Mouse (Mus musculus) thymus, postnatal 36 days (tissue): ENCODE results near the gene Msantd2.

Source experiments
- DNase-seq, 2 experiments: peaks; one replicate each; pipeline ENCODE4 v3.0.0; 2022; ENCODE audit warnings: mixed read lengths in 2 of 2

Msantd2 gene

DNA sequence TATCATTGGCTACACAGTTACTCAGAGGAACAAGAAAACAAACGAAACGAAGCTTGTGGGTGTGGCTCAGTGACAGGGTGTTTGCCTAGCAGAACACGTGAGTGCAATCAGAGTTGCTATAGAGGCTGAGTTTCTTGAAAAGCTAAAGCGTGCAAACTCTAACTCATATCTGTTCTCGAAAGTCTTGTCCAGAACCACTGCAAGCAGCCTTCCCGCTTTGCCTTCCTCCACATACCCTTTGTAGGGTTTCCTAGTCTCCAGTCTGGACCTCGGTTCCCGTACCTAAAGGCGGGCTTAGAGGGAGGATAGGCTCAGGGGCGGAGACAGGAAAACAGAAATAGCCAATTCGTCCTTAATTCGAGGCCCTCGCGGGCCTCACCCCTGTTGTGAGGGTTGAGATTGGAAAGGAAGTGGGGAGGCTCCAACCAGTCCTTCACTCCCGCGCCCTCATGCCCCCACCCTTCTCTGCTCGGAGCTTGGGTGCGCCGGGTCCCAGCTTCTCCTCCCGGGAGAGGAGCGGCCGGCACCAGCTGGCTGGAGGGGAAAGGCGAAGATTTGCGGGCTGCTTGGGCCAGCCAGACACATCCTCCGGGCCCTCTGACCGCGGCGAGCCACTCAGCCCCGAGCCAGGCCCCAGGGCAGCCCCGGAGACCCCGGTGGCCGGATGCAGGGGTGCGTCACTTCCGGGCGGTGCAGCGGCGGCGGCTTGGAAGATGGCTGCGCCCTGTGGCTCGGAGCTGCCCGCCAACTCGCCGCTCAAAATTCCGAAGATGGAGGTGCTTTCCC is at the start of gene Msantd2:
Msantd2 (plus strand) TSS at position 709 of the 786 bp plus-strand sequence.
- peak; percentile 84 to 86 for DNase-seq

DNA sequence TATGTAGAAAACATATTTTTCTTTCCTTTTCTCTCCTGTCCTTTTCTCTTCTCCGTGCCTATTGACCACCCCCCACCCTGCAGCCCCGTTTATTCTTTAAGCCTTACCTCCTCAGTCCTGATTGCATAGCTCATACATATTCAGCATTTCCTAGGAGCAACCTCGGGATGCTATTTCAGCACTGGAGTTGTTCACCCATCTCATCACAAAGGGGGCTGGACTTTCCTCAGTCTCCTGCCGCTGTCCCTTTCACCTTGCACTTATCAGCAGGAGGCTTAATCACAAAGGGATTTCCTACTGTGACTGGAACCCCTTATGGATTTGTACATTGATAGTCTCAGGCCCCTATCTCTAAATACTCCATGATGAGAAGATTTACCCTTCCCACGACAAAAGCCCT is 36.7 kb upstream of the Msantd2 start:
- no peak for DNase-seq

DNA sequence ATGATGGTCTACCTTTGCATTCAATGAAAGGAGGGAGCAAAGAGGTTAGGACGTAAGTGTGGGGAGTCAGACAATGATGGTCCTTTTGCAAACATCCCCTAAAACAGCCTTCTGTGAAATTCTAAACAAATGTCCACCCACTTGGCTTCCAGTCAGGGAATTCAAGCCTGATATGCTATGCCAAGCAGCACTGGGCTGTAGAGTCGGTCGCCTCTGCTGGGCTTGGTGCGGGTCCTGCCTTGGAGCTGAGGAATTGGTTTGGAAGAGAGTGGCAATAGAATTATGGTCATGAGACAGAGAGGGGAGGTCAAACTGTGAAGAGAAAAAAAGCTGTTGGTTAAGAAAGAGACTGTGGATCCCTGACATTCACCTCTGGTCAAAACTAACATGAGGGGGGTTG is 35.8 kb upstream of the Msantd2 start:
- no peak for DNase-seq

DNA sequence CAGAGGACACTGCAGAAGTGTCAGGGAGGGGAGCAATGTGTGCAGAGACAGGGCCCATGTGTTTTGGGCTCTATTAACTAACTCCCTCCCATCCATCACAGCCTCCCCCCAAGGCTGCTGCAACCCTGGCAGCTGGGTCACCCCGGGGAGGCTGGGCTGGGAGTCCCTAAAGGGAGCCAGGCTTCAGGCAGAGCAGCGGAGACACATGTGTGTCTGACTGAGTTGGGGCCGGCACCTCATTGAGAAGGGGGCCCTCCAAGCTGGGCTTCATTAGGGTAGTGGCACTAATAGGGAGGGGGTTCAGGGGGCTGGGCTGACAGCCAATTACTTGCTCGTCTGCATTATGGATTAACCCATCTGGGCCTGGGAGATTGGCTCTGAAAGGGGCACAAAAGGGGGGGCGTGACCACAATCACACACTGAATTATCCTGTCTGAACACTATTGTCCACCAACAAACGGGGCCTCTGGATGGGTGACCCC is 35.1 kb upstream of the Msantd2 start:
- DNase-seq: no peak

DNA sequence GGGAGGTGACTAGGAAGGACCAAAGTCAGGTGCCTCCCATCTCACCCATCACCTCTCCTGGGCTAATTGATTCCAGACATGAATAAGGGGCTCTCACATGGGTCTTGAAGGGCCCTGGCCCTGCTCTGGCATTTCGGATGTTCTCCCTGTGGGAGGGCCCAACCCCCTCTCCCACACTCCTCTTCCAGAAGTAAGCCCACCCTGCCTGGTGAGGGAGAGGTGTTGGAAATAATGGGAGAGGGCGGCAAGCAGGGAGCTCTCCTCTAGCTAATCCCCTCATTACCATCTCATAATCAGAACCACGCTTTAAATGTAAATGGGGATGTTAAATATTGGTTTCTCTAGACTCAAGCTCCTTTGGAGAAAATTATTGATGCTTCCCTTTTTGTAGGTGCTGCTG is 34.1 kb upstream of the Msantd2 start:
- no peak for DNase-seq

DNA sequence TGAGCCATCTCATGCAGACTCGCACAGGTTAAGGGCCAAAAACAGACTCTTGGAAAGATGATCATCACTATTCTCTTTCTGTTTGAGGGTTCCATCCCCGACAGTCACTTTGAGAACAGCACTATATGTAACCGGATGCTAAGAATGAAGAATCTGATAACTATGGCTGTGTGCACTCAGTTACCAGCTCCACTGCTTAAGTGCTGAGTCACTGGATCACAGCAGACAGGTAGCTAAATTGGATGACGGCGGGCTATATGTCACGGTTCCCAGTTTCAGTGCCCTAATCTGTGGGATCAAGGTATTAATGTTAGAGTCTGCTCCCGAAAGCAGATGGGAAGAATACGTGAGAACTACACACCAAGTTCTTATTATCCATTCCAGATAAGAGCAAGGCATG is 33.3 kb upstream of the Msantd2 start:
- no peak for DNase-seq

DNA sequence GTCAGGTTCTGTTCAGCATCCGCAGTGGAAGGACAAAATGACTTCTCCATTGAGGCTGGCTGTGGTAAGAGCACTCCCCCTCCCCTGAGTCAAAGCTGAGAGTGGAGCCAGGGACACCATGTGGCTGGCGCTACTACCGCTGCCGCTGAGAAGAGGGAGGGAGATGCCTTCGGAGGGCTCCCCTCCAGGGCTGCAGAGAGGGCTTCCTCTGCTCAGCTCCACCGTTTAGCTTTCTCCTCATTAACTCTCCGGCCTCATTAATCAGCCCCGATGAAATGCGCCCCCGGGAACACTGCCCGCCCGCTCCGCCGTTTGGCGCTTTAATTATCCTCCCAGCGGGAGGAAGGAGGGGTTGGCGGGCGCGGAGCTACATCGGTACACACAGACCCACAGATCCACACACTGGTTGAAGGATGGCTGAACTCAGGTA is 32.6 kb upstream of the Msantd2 start:
- no peak for DNase-seq

DNA sequence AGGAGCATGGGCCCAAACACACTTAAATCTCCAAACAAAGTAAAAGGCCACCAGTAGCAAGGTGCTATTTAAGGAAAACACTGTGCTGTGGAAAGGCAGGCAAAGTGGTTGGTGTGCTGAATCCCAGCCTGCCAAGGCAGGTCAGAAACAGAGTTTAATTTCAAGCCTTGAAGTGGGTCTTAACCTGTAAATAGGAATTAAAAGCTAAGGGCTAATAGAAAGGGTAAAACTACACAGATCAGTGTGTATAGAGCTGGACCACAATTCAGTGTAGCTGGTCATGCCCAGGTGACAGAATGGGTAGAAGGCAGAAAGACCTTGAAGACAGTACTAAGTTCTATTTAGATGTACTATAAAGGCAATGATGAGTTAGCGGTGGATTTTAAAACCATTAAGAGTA is 32.0 kb upstream of the Msantd2 start:
- no peak for DNase-seq

DNA sequence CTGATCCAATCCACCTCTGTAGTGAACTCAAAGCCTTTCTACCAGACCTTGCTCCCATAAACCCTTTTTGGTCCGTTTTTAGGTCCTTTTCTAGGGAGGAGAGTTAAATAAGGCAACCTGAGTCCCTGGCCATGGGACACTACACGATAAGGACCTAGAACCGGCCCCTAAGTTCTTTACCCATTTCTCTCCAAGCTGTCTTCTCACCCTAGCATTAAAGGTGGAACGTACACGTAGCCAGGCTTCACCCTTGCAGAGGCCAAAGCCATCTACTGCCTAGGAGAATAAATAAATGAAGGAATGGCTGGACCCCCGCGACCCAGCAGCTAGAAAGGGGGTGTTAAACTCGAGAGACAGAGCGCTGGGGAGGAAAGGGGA is 29.5 kb upstream of the Msantd2 start:
- DNase-seq: no peak

DNA sequence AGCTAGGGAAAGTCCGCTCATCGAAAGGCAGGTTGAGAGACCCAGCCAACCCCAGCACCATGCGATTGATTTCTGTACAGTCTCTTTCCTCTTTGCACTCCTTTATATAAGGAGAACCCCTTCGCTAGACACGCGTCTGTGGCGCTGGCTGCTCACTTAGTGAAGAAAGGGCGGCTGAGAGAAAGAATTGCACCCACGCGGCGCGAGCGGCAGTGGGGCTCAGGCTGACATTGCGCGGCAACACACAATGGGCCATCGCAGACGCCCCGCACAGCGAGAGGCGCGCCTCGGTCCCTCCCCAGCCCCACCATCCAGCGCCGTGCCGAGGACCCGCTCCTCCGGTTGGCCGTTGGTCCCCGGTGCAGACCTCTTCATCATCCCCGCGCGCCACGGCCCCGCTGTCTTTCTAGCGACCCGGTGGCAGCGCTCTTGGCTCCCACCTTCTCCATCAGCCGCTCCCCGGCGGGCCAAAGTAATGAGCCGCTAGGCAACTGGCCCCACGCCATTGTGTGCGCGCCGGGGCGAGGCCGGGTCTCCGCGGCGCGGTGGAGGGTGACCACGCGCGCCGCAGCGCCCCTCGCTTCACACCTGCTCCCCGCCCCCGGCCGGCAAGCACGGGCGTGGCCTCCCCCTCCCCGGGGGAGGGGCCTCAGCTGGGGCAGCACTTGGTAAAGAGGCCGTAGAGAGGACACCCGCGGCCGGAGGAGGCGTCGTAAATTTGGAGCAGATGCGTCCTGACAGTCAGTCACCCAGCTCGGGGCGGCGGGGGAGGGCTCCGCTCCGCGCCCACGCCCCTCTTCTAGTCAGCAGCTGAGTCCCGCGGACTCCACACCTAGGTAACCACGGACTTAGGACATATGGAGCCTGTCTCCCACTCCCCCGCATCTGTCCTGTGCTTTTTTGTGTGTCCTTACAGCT is 28.8 kb upstream of the Msantd2 start:
- DNase-seq: peak in 1 of 2 experiments; percentile 16

DNA sequence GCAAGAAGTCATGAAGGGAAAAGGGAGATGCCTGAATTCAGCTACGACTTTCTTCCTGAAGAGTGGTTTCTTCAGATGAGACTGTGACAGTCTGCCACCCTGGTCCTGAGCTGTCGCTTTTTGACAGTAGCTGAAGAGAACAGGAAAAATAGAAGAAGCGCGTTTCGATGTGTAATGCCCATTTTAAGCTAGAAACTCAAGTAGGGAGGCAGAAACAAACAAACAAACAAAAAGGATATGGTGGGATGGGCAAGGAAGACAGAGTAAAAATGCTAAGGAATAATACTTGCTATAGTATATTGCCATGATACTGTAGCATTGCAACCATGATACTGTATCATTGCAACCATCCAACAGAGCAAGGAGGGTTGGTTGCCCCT is 28.2 kb upstream of the Msantd2 start:
- no peak for DNase-seq

DNA sequence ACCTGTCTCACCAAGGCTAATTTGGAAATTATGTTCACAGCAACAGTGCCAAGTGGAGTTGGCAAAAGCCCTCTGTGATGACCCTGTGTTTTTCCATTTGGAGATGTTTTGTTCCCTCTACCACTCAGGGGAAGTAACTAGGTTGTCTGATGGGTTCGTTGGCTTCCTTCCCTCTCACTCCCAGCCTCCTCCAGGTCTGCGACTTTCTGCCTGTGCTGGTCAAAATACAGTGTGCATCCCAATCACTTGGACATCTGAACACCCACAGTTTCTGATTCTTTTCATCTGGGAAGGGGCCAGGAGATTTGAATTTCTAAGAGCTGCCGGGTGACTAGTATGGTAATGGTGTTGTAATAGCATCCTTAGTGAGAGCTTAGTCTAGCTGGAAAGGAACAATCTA is 27.5 kb upstream of the Msantd2 start:
- no peak for DNase-seq

DNA sequence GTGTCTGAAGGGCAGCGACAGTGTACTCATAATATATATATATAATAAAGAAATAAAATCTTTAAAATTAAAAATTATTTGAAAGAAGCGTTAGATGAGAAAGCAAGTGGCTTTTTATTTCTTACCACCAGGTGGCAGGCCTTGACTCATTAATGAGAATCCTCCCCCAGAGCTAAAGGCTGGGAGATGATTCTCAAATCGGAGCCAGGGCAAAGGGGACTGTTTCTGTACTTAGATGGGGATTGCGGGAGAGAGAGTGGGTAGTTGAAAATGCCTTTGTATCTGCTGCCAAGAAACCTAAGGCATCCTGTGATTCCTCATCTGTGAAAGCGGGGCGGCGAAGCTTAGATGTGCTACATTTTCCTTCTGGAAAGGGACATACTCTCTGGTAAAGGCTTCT is 26.4 kb upstream of the Msantd2 start:
- peak in 1 of 2 experiments; percentile 7 for DNase-seq

DNA sequence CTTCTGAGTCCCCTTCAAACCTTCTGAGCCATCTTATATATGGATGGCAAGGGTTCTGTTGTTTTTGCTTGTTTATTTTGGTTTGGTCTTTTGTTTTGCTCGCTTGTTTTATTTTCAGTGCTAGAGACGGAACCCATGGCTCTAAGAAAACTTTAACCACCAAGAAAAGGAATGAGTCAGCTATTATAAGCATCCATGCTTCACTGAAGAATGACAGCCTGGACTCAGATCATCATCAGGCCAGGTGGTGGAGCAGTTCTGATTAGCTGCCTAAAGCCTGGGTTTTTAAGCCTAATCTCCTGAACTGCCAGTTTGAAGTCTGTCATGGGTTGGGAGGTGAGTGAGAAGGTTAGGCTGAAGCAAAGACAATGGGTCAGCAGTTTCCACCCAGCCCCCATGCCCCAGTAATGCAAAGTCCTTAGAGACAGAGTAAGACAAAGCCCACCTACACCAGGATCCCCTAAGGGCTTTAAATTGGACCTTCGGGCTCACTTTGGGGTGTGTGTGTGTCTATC is 15.5 kb upstream of the Msantd2 start:
- DNase-seq: no peak

DNA sequence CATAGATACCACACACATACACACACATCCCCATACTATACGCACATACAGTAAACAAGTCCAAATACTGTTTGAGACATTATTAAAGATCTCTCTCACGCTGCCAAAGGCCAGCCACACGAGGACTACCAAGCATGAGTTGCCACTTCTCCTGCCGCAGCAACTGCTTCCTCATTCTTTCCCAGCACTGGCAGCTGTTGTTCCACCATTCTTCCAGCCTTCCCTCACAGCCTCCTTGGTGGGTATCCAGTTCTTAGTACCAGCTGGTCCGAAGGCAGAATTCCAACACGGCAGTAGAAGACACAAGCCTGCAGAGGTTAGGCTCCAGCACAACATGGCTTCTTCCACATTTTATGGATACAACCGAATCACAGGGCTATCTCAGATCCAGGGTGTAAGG is 14.2 kb upstream of the Msantd2 start:
- no peak for DNase-seq

DNA sequence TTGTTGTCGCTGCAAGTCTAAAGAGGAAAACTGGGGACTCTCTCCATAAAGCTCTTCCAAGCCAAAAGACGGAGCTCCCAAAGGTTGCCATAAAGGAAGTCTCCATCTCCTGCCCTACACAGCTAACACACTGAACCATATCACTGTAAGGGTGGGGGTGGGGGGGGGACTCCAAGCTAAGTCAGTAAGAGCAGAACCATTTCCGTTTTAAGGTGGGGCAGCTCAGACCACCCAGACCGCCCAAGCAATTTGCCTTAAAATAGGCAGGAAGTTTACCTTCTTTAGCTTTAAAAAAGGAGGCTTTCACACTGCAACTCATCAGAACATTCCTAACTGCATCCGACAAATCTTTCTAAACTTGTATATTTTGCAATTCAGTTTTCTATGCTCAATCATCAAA is 4.0 kb upstream of the Msantd2 start:
- DNase-seq: no peak

DNA sequence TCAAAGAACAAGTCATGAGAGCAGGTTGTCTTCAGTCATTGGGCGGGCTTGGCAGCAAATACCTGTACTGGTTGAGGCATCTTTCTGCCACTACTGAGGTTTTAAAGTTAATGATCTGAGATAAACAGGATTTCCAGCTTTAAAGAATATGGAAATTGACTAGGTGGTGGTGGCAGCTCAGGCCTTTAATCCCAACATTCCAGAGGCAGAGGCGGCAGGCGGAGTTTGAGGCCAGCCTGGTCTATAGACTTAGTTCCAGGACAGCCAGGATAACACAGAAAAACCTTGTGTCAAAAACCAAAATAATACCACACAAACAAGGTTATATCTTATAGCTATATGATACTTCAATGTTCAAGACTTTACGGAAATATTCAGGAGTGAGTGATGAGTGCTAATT is 1.1 kb upstream of the Msantd2 start:
- DNase-seq: no peak

DNA sequence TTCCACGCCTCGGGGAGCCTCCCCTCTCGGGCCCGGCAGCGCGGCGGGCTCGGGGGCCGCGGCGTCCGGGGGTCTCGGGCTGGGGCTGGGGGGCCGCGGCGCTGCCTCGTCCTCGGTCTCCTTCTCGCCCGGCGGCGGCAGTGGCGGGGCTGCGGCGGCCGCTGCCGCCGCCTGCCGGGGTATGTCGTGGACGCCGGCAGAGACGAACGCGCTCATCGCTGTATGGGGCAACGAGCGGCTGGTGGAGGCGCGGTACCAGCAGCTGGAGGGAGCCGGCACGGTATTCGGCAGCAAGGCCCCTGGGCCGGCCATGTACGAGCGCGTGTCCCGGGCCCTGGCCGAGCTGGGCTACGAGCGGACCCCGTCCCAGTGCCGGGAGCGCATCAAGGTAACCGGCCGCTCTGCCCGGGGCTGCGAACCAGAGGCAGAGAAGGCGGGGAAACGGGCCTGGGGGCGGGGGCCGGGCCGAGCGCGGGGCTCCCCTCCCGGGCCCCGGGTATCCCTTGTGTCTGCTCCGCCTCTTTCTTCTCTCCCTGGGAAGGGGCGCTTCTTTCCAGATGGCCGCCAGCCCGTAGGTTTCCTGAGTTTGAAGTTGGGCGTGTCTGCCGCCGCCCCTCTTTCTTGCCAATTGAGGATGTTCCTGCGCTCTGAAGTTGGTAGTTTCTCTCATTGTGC is 464 bp downstream of the Msantd2 start:
- DNase-seq: peak; percentile 44 to 55

DNA sequence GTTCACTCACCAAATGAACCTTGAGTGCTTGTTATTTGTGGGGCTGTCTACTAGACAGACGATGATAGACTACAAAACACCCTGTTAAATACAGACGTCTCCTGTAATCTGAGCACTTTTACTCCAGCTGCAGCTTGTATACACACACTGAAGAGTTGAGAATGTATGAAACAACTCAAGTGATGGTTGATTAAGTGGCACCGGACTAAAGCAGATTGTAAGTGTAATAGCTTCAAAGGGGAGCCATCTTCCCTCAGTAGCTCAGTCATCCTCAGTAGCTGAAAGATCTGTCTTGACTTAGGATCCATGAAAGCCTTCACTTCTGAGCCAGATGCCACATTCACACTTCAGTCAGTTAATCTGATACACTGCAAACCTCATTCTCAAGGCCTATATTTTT is 6.6 kb downstream of the Msantd2 start:
- no peak for DNase-seq

DNA sequence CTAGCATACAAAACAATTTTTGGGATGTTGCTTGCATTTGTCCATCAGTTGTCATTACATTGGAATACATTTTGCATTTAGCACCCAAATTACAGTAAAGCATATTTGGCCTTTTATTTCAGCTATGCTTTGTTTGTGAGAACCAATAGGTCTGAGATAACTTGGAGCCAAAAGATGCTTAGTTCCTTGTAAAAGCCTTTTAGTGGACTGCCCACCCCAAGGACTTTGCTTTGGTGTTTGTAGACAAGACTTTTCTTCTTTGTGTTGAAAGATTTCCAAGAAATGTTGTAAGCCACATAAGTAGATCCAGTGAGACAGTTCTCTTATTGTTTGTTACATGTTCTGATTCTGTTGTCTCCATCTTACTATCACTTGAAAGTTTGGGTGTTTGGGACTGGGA is 7.2 kb downstream of the Msantd2 start:
- DNase-seq: no peak

DNA sequence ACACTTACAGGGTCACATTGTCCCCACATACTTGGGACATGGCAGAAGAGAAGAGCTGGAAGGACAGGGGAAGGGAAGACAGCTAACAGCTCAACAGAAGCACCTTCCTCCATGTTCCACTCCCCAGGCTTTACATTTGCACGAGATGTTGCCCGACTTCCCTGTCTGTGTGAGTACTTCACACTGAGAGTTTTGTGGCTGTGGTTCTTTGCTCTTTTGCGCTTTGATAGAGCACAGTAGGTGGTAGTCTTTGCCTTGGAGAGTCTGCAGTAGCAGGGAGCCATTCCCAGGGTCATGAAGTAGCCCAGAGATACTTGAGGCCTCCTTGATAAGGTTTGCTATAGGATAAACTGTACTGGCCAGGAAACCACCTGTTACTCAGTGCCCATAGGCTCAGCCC is 11.1 kb downstream of the Msantd2 start:
- DNase-seq: no peak

DNA sequence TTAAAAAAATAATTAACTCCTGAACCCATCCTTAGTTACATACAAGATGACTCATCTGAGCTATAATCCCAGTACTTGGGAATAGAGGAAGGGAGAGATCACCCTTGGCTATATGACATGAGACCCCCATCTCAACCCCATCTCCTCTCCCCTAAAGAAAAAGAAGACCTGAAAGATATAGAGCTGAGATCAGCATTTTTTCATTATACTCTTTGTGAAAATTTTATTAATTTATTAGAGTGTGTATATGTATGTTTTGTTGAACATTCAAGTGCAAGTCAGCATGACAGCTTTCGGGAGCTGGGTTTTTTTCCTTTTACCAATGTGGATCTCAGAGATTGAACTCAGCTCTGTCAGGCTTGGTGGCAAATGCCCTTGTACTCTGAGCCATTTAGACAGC is 12.1 kb downstream of the Msantd2 start:
- DNase-seq: no peak

DNA sequence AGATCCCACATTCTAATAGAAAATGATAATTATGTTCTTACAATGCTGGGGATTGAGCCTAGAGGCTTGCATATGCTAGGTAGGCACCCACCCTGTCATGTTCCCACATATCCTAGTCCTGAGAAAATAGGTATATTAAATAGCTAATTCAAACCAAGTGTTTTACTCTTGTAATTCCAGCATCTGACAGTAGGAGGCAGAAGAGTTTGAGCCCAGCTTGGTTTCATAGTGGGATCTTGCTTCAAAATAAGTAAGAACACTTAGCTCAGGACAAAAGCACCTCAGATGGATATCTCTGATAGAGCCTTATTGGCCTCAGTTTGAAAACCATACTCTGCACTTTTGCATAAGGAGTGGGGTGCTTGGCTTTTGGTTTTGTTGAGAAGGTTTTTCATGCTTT is 15.2 kb downstream of the Msantd2 start:
- DNase-seq: no peak
